Mouse (Mus musculus): ENCODE measurements around the gene Foxo6.

The Foxo6 gene

DNA sequence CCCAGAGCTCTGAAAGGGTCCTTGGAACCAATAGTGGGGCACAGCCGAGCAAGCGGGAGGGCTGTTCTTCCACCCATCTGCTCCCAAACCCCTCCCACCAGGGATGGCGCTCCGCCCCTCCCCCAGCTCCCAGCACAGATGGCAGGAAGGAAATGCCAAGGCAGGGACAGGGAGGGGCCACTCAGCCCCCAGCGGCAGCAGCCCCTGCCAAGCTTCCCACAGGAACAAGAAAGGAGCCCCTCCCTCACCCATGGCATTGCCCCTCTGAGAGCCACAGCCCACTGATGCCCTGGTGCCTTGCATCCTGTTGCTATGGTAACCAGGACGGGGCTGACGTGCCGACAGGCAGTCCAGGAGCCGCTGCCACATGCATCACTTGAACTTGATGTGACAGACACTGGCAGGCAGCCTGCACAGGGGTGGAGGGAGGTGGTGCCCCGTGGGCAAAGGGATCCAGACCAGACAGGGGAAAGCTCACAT, 44.3 kb downstream of the Foxo6 start:
- no peak for DNase-seq

DNA sequence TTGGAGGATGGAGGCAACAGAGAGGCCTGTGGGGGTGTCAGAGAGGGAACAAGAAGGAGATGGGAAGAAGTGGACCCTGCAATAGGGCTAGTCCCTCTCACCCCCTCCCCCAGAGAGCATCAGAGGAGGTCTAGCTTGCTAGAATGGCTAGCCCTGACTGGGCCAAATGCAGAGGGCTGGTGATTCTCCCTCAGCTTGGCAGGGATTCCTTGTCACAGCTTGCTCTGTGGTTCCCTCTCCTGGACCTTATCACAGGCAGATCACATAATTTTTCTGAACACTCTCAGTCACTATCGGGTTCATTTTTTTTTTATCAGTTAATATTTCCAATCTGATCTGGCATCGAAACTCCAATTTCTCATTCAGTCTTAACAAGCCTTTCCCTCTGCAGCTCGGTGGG, 46.0 kb downstream of the Foxo6 start:
- DNase-seq, result no peak

DNA sequence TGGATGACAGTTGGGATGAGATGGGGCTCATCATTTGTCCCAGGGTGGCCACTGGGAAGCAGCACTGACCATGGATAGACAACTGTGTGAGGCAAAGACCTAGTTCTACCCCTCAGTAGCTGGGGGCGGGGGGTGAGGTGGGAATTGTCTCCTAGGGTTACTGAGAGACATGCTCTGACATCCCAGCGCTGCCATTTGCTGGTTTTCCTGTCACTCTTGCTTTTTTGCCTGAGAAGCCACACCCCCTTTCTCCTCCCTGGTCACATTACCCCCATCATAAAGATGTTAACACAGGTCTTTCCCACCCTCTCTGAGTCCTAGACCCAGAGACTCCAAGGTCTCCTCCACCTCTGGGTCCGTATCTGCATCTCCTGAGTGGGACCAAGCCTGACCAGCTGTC, 47.7 kb downstream of the Foxo6 start:
- DNase-seq, result no peak

DNA sequence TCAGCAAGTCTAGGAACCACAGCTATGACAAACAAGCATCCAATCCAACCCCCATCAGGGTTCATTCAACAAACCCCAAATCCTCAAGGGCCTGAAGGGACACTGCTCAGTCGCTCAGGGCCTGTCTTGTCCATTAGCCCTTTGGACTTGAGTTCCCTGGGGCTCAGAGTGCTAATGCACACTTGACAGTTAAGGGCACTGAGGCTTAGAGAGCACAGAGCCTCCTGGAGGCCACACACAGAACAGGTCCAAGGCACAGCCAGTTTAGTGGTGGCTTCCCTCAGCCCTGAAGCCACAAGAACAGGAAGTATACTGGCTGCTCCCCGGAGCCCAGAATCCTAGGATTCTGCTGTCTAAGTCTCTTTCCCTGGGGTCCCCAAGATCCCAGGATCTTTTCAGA, 53.9 kb downstream of the Foxo6 start:
- DNase-seq, result no peak

DNA sequence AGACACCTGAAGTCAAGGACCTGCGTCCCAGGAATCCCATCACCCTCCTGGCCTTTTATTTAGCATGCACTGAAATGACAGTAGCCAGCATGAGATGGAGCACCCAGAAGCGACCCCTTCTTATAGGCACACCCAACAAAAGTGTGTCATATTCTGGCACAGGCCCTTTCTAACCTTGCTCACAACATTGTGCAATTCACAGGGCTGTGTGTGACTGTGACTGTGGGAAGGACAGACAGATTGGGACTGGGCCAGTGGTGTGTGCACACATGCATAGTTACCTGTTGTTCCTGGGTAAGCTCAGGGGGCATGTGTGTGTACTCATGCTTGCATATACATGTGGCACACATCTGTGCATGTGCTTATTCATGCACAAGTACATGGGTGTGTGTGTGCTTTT, 54.6 kb downstream of the Foxo6 start:
- DNase-seq, result no peak

DNA sequence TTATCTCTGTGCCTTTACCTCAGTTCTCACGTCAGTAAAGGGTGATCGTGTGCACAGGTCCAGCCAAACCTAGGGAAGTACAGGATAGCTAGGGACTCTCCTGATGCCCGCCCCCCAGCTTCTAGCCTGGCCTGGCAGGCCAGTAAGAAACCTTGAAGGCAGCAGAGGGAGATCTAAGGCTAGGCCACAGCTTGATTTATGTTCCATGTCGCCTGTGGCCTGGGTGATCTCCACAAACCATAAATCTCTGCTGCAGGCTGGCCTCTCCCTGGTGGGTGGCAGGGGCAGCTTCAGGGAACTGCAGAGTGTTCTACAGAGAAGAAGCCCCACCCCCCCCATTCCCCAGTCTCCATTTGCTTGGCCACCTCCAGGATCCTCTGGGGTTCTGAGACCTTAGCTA, 55.2 kb downstream of the Foxo6 start:
- no peak for DNase-seq

DNA sequence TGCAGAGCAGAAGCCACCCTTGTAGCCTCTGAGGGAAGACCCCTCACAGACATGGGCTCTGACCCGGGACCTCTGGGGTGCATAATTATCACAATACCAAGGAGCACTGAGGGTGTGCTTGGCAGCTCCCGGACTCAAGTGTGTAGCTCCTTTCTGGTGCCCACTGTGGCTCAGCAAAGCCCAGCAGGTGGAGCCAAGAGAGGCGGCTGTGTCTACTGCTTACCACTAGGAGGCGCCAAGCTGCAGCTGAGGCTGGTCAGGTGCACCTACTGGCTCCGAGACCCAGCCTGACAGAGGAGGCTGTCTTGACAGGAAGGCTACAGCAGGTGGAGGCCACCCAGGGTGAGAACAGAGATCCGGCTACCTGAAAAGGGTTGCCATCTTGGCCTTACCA, 56.9 kb downstream of the Foxo6 start:
- peak; percentile 76 for DNase-seq

DNA sequence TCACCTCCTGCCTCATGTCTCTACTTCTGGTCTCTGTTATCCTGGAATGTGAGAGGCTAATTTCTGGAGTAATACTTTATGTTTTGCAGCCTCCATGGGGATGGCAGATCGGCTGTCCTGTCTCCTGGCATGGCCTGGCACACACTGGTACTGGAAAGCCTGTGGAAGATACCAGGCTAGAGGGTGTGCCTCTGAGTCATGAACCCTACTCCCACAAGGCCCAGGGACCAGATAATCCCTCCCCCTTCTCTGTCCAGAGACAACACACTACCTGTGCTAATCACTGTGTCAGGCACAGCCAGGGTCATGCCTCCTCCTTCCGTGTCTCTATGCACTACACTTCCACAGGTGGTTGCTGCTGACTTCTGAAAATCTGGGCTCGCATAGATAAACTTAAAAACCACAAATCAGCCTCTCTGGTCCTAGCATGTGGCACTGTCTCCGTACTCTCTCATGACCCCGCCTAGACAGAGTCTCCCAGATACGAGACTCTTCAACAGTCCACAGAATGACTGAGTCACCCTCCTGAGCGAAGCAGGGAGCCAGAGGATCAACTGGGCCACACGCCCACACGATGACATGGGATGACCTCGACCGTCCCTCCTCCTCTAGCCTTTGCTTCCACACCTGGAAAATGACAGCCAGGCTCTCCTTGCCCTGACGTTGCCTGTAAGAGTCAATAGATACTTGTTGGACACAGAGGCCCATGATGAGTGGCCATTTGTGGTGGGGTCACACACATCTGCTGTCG, 57.5 kb downstream of the Foxo6 start:
- DNase-seq, result no peak

DNA sequence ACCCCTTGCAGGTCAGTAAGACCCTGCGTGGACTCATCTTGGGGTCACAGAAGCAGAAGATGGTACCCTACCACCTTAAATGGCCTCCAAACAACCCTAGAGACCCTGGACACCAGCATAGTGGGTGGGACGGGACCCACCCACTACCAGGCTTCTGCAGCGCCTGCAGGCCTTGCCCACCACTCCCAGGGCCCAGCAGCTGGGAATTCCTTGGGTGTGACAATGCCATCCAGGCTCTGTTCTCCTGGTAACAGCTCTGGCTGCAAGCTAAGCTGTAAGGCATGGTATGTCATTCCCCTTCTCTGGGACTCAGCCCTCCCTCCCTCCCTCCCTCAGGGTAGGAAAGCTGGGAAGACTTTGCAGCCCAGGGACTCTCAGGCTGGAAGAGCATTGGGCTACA, 58.5 kb downstream of the Foxo6 start:
- no peak for DNase-seq

DNA sequence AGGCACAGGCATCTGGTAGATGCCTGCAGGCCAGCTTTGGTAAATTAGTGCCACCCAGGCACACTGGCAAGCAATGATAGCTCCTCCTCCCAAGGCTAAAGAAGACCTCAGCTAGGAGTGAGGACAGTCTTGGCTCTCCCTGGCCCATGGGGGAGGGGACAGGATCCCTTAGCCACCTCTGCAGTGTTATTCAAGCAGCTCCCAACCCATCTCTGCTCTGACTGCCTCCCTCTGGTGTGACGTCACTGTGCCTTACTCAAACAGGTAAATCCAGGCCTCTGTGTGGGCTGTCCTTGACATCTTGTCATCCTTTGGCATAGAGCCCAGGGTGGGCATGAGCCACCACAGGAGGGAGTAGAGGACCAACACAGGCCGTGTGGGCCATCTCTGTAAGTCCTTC, 59.9 kb downstream of the Foxo6 start:
- no peak for DNase-seq

DNA sequence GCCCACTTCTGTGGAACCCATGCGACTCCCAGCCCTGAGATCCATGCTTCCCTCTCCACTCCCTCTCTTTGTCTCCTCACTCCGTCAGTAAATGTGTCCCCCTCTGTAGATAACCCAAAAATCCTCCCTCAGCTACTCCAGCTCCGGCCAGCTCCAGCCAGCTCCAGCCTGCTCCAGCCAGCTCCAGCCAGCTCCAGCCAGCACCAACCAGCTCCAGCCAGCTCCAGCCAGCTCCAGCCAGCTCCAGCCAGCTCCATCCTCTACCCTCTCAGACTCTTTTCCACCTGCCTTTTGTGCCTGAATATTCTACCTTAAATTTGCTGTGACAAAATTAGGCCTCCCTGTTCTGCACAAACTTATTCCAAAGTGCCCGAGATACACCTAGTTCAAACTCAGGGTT, 60.5 kb downstream of the Foxo6 start:
- DNase-seq, result no peak

DNA sequence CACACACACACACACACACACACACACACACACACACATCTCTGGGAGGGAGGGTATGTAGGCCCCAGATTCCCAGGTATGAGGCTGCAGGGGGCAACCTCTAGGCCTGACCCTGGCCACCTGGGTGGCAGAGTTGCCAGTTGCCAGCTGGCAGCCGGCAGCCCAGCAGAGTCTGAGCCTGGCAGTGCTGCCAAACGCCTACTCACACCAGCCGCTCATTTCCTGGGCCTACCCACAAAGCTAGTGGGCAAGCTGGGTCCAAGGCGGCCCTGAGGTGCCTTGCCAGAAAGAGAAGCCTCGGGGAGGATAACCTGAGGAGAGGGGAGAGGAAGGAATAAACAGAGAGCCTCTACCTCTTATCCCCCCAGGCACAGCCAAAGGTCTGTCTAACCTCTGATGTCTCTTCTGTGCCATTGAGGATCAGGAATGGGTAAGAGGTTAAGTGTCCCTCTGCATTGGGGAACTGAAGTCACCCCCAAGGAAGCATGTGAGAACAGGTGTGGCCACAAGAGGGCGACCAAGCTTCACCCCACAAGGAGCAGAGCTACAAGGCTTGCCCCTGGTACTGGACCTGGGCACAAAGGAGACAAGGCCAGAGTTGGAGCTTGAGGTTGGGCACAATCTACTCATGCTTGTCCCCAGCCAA, 61.9 kb downstream of the Foxo6 start:
- peak; percentile 71 for DNase-seq

DNA sequence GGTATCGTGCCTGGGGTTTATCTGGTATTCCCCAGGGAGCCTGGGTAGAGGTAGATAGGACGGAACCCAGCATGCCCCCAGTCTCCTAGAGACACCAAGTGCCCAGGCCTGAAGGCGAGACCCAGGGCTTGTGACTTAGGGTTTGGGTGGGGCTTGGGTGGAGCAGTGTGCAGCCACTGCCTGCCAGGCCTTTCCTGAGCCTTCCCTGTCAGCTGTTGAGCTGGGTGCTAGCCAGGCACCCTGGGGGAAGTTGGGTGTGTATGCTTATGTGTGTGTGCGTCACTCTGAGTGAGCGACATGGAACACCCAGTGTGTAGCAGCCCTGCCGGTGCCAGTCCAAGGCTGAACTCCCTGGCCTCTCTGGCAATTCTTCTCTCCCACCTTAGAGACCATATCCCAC, 63.3 kb downstream of the Foxo6 start:
- DNase-seq, result no peak

DNA sequence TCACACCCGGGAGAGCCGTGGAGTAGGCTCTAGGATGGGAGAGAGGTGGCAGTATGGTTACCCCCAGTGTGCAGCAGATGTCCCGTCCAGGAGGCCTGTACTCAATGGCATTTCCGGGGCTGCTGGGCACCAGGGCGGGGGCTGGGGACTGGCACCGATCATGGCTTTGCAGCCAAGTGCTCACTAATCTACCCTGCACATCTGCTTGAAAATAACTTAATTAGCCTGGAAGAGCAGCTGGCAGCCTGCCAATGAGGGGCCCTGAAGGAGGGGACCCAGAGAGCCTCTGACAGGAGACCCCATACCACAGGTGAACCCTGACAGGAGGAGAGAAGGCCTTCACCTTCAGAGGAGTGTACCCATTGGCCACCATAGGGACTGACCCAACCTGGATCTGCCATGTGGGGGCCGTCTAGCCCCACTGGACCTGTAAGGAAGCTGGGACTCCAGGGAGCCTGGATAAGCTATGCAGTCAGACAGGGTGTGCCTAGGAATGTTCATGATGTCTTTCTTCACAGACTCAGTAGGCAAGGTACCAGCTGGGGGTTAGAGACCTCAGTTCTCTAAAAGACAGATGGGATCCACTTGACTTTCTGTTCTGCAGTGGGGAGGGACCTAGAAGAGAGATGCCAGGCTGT, 63.9 kb downstream of the Foxo6 start:
- no peak for DNase-seq

DNA sequence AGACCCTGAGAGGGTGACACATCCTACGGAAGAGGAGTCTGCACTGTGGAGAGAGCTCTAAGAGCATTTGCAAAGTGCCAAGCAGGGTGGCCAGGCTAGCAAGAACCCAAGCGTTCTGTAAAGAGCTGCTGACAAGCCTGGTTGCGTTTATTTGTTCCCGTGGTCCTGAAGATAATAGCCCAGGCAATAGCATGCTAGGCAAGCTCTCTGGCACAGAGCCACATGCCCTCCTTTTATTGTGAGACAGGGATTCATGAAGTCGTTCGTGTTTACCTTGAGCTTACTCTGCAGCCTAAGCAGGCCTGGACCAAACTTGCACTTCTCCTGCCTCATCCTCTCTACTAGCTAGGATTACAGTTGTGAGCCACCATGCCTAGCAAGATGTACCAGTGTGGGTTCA, 65.4 kb downstream of the Foxo6 start:
- DNase-seq, result no peak

DNA sequence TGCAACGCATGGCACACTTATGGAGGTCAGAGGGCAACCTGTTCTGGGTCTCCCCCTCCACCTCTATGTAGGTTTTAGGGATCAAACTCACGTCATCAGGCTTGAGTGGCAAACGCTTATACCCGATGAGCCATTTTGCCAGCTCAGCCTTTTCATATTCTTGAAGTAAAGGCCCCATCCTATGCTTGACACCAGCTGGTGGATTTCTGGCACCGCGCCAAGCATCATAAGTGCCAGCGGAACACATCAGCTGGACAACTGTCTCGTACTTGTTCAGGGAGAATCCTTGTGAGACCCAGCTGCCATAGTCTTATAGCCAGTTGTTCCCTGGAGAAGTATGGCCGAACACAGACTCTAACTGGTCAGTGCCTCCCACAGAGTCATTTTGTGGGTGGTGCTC, 68.3 kb downstream of the Foxo6 start:
- no peak for DNase-seq
